Mouse (Mus musculus) embryonic stem cell, embryonic (primary cell): ENCODE measurements at regions not wholly inside any gene's neighbourhood (a gene's known extent, or its start where the extent isn't known, plus 50 kb on each side); places are given as distances from the start of the nearest gene placed in this dataset.

Source experiments
- CTCF ChIA-PET, 4 experiments: fragments of 300-600 bp in 2 of 4; fragments of 350-600 bp in 2 of 4; sonication (Branson Sonifier 250); formaldehyde crosslinking; loops; one replicate each; lab custom pipeline; 2022; ENCODE audit warnings: inconsistent platforms in 2 of 4; lab: Charles Lee
- POLR2A ChIA-PET, 4 experiments: fragments of 300-600 bp in 2 of 4; fragments of 350-600 bp in 2 of 4; sonication (Branson Sonifier 250); formaldehyde crosslinking; loops; one replicate each; lab custom pipeline; 2022; ENCODE audit warnings: antibody characterized with exemption in 4 of 4, inconsistent platforms in 1 of 4; lab: Charles Lee

DNA sequence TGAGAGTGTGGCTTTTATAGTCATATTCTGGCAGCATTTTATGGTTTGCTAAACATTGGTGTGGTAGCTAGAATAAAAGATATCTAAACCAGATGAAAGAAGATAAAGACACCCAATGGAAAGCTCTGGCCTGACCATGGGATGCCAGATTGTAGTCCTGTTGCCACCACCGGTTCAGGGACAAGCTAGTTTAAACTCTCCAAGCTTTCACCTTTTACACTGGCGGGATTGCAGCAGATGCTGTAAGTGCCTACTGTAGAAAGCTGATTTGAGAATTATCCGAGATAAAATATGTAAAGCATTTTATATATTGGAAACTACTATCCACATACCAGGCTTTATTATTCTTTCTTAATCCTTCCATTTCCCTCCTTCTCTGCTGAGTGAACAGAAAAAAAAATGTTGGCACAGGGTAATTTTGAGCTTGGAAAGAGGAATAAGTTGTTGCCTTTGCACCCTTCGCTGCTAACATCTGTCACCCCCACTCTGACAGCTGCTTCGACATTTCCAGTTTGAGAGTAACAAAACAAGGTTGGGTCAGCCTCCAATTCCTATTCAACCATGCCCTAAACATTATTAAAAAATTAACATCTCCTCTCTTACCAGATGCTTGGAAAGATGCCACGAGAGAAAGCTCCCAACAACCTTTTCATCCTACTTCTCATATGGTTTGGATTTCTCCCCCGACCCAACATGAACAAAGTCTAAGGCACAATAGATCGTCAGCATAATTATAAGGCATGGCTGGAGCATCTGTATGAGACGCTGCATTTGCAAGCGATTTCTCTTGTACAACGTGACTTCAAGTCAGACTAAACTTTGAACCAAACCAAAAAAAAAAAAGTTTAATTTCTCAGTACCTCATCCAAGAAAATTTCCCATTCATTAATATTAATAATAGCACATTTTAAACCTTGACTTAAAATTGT is 287.8 kb downstream of the Etaa1 start:
- CTCF ChIA-PET: interaction anchor here in 1 of 4 experiments (0.6 kb wide), 1 partner anchor 97 kb away, joined by 3 read pairs; no protein-coding TSS in a partner anchor
- POLR2A ChIA-PET: interaction anchor here in 1 of 4 experiments (1.0 kb wide), 1 partner anchor 9 kb away, joined by 4 read pairs; no protein-coding TSS in a partner anchor

DNA sequence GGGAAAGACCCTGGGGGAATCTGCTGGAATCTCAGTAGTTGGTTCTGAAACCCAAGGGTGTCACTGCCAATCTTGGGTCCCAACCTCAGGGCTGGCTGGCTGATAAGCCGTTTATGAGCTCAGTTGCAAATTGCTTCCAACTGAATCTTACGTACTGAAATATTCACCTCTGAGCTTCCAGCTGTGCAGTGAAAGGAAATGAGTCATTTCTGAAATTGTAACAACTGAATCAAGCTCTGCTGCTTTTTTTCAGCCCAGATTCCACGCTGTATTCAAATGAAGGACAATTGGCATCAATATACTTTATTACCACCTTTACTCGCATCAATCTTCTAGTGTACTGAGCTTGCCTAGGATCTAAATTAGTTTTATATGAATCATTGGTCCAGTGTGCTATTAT is 272.7 kb downstream of the Etaa1 start:
- CTCF ChIA-PET: no interaction called here
- POLR2A ChIA-PET: interaction anchor here in 1 of 4 experiments (0.6 kb wide), 1 partner anchor 477 kb away, joined by 4 read pairs; no protein-coding TSS in a partner anchor

DNA sequence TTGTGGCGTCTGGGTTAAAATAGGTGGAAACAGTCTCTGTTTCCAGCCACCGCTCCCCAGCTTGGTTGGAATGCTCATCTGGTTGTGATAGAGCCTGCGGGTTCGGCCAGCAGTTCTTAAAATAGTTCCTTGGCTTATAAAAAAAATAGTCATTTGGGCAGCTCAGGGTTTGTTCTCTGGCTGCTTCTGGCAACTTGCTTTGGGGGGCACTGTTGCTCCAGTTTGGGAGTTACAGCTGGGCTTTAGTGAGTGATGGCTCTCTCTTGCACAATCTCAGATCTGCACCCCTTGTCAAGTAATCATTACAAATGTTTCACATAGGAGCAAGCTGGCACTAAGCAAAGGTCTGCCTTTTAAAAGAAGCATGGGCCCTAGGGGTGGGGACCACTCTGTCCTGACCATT is 268.0 kb downstream of the Etaa1 start:
- POLR2A ChIA-PET: no interaction called here
- CTCF ChIA-PET: interaction anchor here in 1 of 4 experiments (0.6 kb wide), 1 partner anchor 207 kb away, joined by 7 read pairs; no protein-coding TSS in a partner anchor

GRCm38 (mm10) chr11:17686806-17687205 is 266.9 kb downstream of the Etaa1 start:
- ChIA-PET POLR2A (no interaction called here), CTCF (no interaction called here)

GRCm38 (mm10) chr11:17694145-17694544 is 259.5 kb downstream of the Etaa1 start:
- ChIA-PET POLR2A (no interaction called here), CTCF (no interaction called here)

GRCm38 (mm10) chr11:17708769-17709168 is 244.9 kb downstream of the Etaa1 start:
- CTCF ChIA-PET: no interaction called here

GRCm38 (mm10) chr11:17722051-17722450 is 231.6 kb downstream of the Etaa1 start:
- CTCF ChIA-PET: interaction anchor here in 1 of 4 experiments (0.6 kb wide), 1 partner anchor 25 kb away, joined by 4 read pairs; no protein-coding TSS in a partner anchor
- POLR2A ChIA-PET: interaction anchor here in 1 of 4 experiments (2.0 kb wide), 1 partner anchor 15 kb away, joined by 4 read pairs; no protein-coding TSS in a partner anchor

More at GRCm38 (mm10) chr11:17708769-17709168, 244.9 kb downstream of the Etaa1 start:
- POLR2A ChIA-PET: no interaction called here

GRCm38 (mm10) chr11:17727258-17728034 is 226.2 kb downstream of the Etaa1 start:
- POLR2A ChIA-PET: interaction anchor here in 1 of 4 experiments (0.6 kb wide), 1 partner anchor 931 kb away, joined by 4 read pairs; no protein-coding TSS in a partner anchor
- CTCF ChIA-PET: interaction anchor here in 2 of 4 experiments (0.6 kb wide), 2 partner anchors 186 to 643 kb away, joined by 3 to 6 read pairs; no protein-coding TSS in a partner anchor

GRCm38 (mm10) chr11:17733075-17733474 is 220.6 kb downstream of the Etaa1 start:
- POLR2A ChIA-PET: no interaction called here
- CTCF ChIA-PET: no interaction called here

DNA sequence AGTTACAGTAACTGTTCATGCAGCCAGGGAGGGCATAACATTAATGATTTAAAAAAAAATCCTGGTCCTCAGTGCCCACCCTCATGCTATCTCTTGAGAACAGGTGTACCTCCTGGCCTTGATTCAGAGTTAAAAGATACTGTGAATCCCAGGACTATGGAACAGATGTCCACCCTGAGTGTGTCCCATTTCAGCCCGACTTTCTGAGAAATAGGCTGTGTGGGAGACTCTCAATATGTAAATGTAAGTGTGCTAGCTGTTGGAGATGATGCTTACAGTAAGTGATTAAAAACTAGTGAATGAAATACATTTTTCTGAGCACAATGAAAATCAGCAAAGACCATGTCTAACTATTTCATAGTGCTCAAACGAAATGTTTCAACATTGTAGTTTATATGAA is 219.2 kb downstream of the Etaa1 start:
- POLR2A ChIA-PET: no interaction called here
- CTCF ChIA-PET: no interaction called here

DNA sequence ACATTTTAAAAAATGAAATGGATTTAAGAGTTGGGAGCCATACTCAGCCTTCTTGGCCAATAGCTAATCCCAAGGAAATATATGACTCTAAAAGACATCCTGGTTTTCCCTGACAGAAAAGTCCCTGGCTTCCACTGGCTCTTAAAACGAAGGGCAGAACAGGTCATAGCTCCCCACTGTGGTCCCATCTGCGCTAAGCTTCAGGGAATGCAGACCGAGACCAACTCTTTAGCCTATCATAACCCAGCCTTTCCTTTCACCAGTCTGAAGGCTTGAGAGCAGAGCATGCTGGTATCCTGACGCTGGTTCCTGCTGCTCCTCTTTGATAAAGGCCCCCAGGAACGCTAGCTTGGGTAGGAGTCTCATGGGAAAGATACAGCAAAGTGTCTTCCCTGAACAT is 214.8 kb downstream of the Etaa1 start:
- ChIA-PET CTCF (interaction anchor here in 2 of 4 experiments (0.6 to 0.7 kb wide), 2 partner anchors 8 to 13 kb away, joined by 4 to 5 read pairs; no protein-coding TSS in a partner anchor), POLR2A (no interaction called here)

DNA sequence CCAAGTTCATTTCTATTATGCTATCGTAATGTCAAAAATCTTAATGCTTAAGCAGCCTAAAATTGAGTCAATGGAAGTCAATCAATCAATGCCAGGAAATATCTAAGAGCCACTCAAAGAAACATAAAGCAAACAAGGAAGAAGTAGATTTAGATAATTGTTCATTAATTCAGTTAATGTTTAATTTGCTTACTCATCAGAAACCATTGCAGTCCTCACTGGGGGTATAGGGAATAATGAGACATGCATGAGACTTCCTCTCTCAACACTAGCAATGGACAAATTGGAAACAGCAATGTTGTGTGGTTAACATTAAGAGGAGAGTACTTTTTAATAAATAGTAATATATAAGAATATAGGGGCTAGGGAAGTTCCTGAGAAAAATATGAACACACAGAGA is 209.9 kb downstream of the Etaa1 start:
- ChIA-PET CTCF (no interaction called here), POLR2A (no interaction called here)

- CTCF ChIA-PET: no interaction called here
- POLR2A ChIA-PET: interaction anchor here in 1 of 4 experiments (0.5 kb wide), 1 partner anchor 545 kb away, joined by 3 read pairs; no protein-coding TSS in a partner anchor
Observed at GRCm38 (mm10) chr11:17750345-17750744, 203.3 kb downstream of the Etaa1 start.

GRCm38 (mm10) chr11:17759224-17759623 is 194.5 kb downstream of the Etaa1 start:
- CTCF ChIA-PET: no interaction called here
- POLR2A ChIA-PET: interaction anchor here in 1 of 4 experiments (1.6 kb wide), 1 partner anchor 12 kb away, joined by 3 read pairs; no protein-coding TSS in a partner anchor

- CTCF ChIA-PET: no interaction called here
- POLR2A ChIA-PET: no interaction called here
Observed at GRCm38 (mm10) chr11:17763411-17763810, 190.3 kb downstream of the Etaa1 start.

GRCm38 (mm10) chr11:17764146-17764545 is 189.5 kb downstream of the Etaa1 start:
- CTCF ChIA-PET: no interaction called here
- POLR2A ChIA-PET: no interaction called here

- POLR2A ChIA-PET: no interaction called here
Observed at GRCm38 (mm10) chr11:17768345-17768759, 185.3 kb downstream of the Etaa1 start.

DNA sequence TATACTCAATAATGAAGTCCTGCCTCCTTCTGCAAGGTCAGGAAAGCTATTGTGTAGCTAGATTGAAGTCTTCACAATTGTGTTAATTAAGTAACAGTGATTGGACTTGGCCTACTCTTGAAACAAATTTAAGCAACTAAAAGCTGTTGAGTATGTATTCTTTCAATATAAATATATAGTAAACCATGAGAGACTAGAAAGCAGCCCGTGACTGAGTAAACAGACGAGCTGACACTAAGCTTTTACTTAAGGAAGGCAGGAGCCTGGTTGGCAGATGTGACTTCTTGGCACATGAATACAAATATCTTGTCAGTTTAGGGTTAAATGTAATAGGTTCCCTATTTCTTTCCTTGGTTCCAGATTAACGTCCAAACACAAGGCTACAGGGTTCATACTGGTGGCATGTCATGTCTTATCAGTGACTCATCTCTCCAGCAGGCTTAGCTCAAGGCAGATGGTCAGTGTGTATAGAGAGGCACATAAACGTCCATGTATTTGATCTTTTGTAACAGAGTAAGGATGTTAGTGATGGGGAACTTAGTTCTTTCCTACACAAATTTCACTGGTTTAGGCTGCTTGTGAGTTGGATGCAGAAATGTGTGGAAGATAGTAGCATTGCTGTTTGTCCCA is 184.7 kb downstream of the Etaa1 start:
- POLR2A ChIA-PET: interaction anchor here in 1 of 4 experiments (0.6 kb wide), 1 partner anchor 414 kb away, joined by 3 read pairs; no protein-coding TSS in a partner anchor
- CTCF ChIA-PET: no interaction called here

More at GRCm38 (mm10) chr11:17768345-17768759, 185.3 kb downstream of the Etaa1 start:
- CTCF ChIA-PET: no interaction called here

GRCm38 (mm10) chr11:17797632-17798031 is 156.0 kb downstream of the Etaa1 start:
- CTCF ChIA-PET: no interaction called here
- POLR2A ChIA-PET: no interaction called here
